ENCODE assay signal across 25 mouse cellular contexts in the genomic region with DNA sequence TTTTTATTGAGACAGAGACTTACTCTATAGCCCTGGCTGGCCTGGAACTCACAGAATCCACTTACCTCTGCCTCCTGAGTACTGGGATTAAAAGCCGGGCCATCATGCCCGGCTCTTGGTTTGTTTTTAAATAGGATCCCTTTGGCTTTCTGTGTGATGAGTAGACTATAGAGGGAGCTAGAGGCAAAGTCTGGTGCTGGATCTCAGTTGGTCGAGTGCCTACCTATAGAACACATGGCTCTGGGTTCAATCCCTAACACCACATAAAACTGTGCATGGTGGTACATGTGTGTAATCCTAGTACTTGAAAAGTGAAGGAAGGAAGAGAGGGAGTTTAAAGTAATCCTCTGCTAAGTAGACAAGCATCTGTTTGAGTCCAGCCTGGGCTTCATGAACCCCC. TPM values are rescaled to one million over a fixed set of nuclear protein-coding genes. Genes with fewer than 3 reads are reported as not detected.
DNase-seq lines count a peak whose midpoint lies in the region; ATAC-seq and TF ChIP-seq lines count a peak whose summit lies in the region.
"Had no signal": no experiment of that assay in that cellular context is flagged by ENCODE, and none has a peak within 500 bp of the region (broad histone marks: within the 10 kb centered on the region; RNA-seq: fewer than 3 reads in every experiment).

No protein-coding gene starts in this region.

- peaks cover 8% of the 10 kb centered on the region in 2 experiments for H3K4me1 ChIP-seq in MEL (ENCODE audit: control insufficient read depth in 1 of 2, insufficient read depth in 2 of 2, low read length in 2 of 2)
- H3K4me1 ChIP-seq in liver, embryonic 14.5 days (replicated peaks; ENCODE audit: control insufficient read depth in 2 of 2, insufficient read depth in 2 of 2, low read length in 1 of 2), result peaks cover 2 to 9% of the 10 kb centered on the region in 2 experiments; a peak in 2 of 4 replicates
- H3K4me1 ChIP-seq in midbrain, embryonic 13.5 days (replicated peaks), result peaks cover 10% of the 10 kb centered on the region
- H3K4me1 ChIP-seq: embryonic facial prominence, embryonic 12.5 days; embryonic facial prominence, embryonic 15.5 days had no signal

- H3K9ac ChIP-seq in MEL (ENCODE audit: control insufficient read depth, low read depth, low read length, poor library complexity, severe bottlenecking), result no peak overlapping the region
- H3K9ac ChIP-seq in liver, embryonic 14.5 days (replicated peaks), result no peak overlapping the region
- no peak overlapping the region for H3K9ac ChIP-seq in midbrain, embryonic 13.5 days (replicated peaks)
- H3K9ac ChIP-seq: embryonic facial prominence, embryonic 12.5 days; embryonic facial prominence, embryonic 15.5 days; forebrain, postnatal 0 days; heart, embryonic 13.5 days; hindbrain, embryonic 14.5 days had no signal

- H3K36me3 ChIP-seq in MEL (ENCODE audit: control insufficient read depth in 1 of 2, insufficient read depth in 2 of 2, low read length in 2 of 2), result peaks cover 0 to 9% of the 10 kb centered on the region in 2 experiments; a peak in 2 of 4 replicates
- H3K36me3 ChIP-seq in liver, embryonic 14.5 days (replicated peaks; ENCODE audit: control insufficient read depth, insufficient read depth, low read depth), result no peaks in the 10 kb centered on the region
- H3K36me3 ChIP-seq in midbrain, embryonic 13.5 days, result no peaks in the 10 kb centered on the region
- H3K36me3 ChIP-seq: embryonic facial prominence, embryonic 12.5 days; embryonic facial prominence, embryonic 15.5 days; heart, embryonic 10.5 days; heart, embryonic 13.5 days had no signal

- TF ChIP-seq POLR2A in MEL (IDR thresholded peaks at IDR 0.05; ENCODE audit: control insufficient read depth in 1 of 2, insufficient read depth in 1 of 2, low read depth in 1 of 2, low read length in 2 of 2, poor library complexity in 1 of 2), result no peak

- H3K4me2 ChIP-seq in liver, embryonic 14.5 days (ENCODE audit: low read depth), result no peak overlapping the region
- no peak overlapping the region for H3K4me2 ChIP-seq in midbrain, embryonic 13.5 days (replicated peaks)
- H3K4me2 ChIP-seq: embryonic facial prominence, embryonic 12.5 days; embryonic facial prominence, embryonic 15.5 days; heart, embryonic 13.5 days; hindbrain, embryonic 14.5 days had no signal

- TF ChIP-seq RAD21 in MEL (IDR thresholded peaks at IDR 0.05; ENCODE audit: low read depth, low read length), result peak; percentile 16

- 46% methylated on average over 3 of the region's 3 CpGs for WGBS in liver, embryonic 14.5 days (ENCODE audit: insufficient replicate concordance)
- 36% methylated on average over 3 of the region's 3 CpGs for WGBS in midbrain, embryonic 13.5 days

- no peak for DNase-seq in layer of hippocampus, adult 2 months (ENCODE audit: low spot score in 2 of 2)
- no peak for DNase-seq in layer of hippocampus, postnatal 10 days (ENCODE audit: low spot score in 2 of 2)
- DNase-seq in MEL (ENCODE audit: low read depth, low spot score), result peak; percentile 34
- no peak for DNase-seq in liver, embryonic 14.5 days (ENCODE audit: low read depth in 3 of 3, low spot score in 3 of 3)
- DNase-seq: adrenal gland, postnatal 10 days; adrenal gland, postnatal 36 days; B cell, adult 2 months; cerebellum, adult 18-20 months; cerebellum, adult 9-10 months; cerebellum, postnatal 14 days; forebrain, postnatal 0 days; gastrocnemius, postnatal 25 days; heart, adult 2 months; heart, postnatal 14 days; heart, postnatal 4 days had no signal

- no peaks in the 10 kb centered on the region for H3K9me3 ChIP-seq in MEL (replicated peaks; ENCODE audit: insufficient read depth, low read length)
- no peaks in the 10 kb centered on the region for H3K9me3 ChIP-seq in liver, embryonic 14.5 days (ENCODE audit: control insufficient read depth, low read length)
- H3K9me3 ChIP-seq in midbrain, embryonic 13.5 days, result no peaks in the 10 kb centered on the region
- H3K9me3 ChIP-seq: embryonic facial prominence, embryonic 12.5 days; embryonic facial prominence, embryonic 15.5 days; heart, embryonic 10.5 days; heart, embryonic 13.5 days had no signal

- ATAC-seq in liver, embryonic 14.5 days (ENCODE audit: insufficient read depth), result no peak
- ATAC-seq in megakaryocyte-erythroid progenitor cell, adult 5-6 weeks (replicated peaks; ENCODE audit: low FRiP score, low TSS enrichment, poor library complexity, severe bottlenecking), result peak; percentile 75
- ATAC-seq in midbrain, embryonic 13.5 days, result no peak
- no peak for ATAC-seq in granulocyte monocyte progenitor cell, adult 5-6 weeks (replicated peaks; ENCODE audit: poor library complexity, severe bottlenecking)
- ATAC-seq: forebrain, embryonic 14.5 days; forebrain, postnatal 0 days; hindbrain, postnatal 0 days had no signal

- H3K79me2 ChIP-seq in MEL (ENCODE audit: control insufficient read depth, insufficient read depth, low read length, poor library complexity), result no peaks in the 10 kb centered on the region

- no peaks in the 10 kb centered on the region for H3K27me3 ChIP-seq in MEL (ENCODE audit: control insufficient read depth in 1 of 2, insufficient read depth in 2 of 2, low read length in 2 of 2)
- no peaks in the 10 kb centered on the region for H3K27me3 ChIP-seq in liver, embryonic 14.5 days (ENCODE audit: control insufficient read depth, insufficient read depth, low read length)
- peaks cover 3% of the 10 kb centered on the region; the same call in 1 of the 2 replicates for H3K27me3 ChIP-seq in midbrain, embryonic 13.5 days
- H3K27me3 ChIP-seq: embryonic facial prominence, embryonic 15.5 days had no signal

- peak; percentile 30 for TF ChIP-seq CTCF in layer of hippocampus, adult 2 months (conservative IDR thresholded peaks at IDR 0.05)
- peak in 1 of 3 experiments; percentile 35; a peak in 2 of 6 replicates for TF ChIP-seq CTCF in MEL (IDR thresholded peaks at IDR 0.05 in 2 of 3, conservative IDR thresholded peaks at IDR 0.05 in 1 of 3; ENCODE audit: control insufficient read depth in 1 of 3, insufficient read depth in 1 of 3, low read depth in 2 of 3, low read length in 3 of 3, poor library complexity in 1 of 3, severe bottlenecking in 1 of 3)
- TF ChIP-seq CTCF in liver, embryonic 14.5 days (IDR thresholded peaks at IDR 0.05; ENCODE audit: low read depth), result peak; percentile 18; the same call in 1 of the 2 replicates

- H3K4me3 ChIP-seq in layer of hippocampus, adult 2 months, result no peak overlapping the region
- no peak overlapping the region for H3K4me3 ChIP-seq in MEL (ENCODE audit: control insufficient read depth in 1 of 2, insufficient read depth in 1 of 2, low read depth in 2 of 2, low read length in 2 of 2)
- no peak overlapping the region for H3K4me3 ChIP-seq in liver, embryonic 14.5 days (ENCODE audit: insufficient read depth in 1 of 2, low read depth in 2 of 2, low read length in 2 of 2)
- H3K4me3 ChIP-seq in midbrain, embryonic 13.5 days (replicated peaks), result no peak overlapping the region
- H3K4me3 ChIP-seq: embryonic facial prominence, embryonic 12.5 days; embryonic facial prominence, embryonic 15.5 days; heart, adult 2 months; heart, embryonic 10.5 days; heart, embryonic 13.5 days had no signal

- no peak overlapping the region for H3K27ac ChIP-seq in layer of hippocampus, adult 2 months
- H3K27ac ChIP-seq in MEL (ENCODE audit: control insufficient read depth, low read depth, low read length), result no peak overlapping the region
- H3K27ac ChIP-seq in liver, embryonic 14.5 days, result 0 out of 2 replicates have a peak overlapping the region, but pooled peaks have one; percentile 22
- no peak overlapping the region for H3K27ac ChIP-seq in midbrain, embryonic 13.5 days
- H3K27ac ChIP-seq: embryonic facial prominence, embryonic 12.5 days; embryonic facial prominence, embryonic 15.5 days; heart, adult 2 months; heart, embryonic 10.5 days; heart, embryonic 13.5 days; hindbrain, embryonic 14.5 days; hindbrain, postnatal 0 days had no signal

- no peak for TF ChIP-seq EP300 in MEL (IDR thresholded peaks at IDR 0.05; ENCODE audit: low read depth in 1 of 2, low read length in 2 of 2)
- TF ChIP-seq EP300 in liver, embryonic 14.5 days (IDR thresholded peaks at IDR 0.05; ENCODE audit: low read depth), result no peak

RNA-seq across cellular contexts. Expression of a gene that starts 13.2 kb away (rescaled TPM):
- under 1 TPM; 0.12 to 0.23 TPM for total RNA-seq in layer of hippocampus, adult 2 months (2021)
- under 1 TPM; 0.69 to 0.78 TPM for total RNA-seq in layer of hippocampus, postnatal 10 days (2021)
- total RNA-seq in MEL (2012; rRNA removed), result 12.3 and 12.5 TPM in 2 replicates
- polyA plus RNA-seq in MEL (2012; ENCODE audit: insufficient read depth in 1 of 2, insufficient read length in 2 of 2, low read depth in 1 of 2, low replicate concordance in 2 of 2, missing spikeins in 1 of 2), result 10 to 100 TPM; 14.1 to 27.3 TPM
- polyA plus RNA-seq in liver, embryonic 14.5 days (2012; rRNA removed), result 3.1 and 5.3 TPM in 2 replicates
- polyA plus RNA-seq in liver, embryonic 14.5 days (2014; fragmentation: Nextera tagmentation; extraction: Ambion mirVana), result 11.1 and 14.7 TPM in 2 replicates
- total RNA-seq in megakaryocyte-erythroid progenitor cell, adult 5-6 weeks (2014; fragmentation: Nextera tagmentation), result 14.2 and 22.9 TPM in 2 replicates
- 27.2 and 27.8 TPM in 2 replicates for total RNA-seq in megakaryocyte-erythroid progenitor cell, adult 5-6 weeks (2017)
- 4.1 and 4.6 TPM in 2 replicates for polyA plus RNA-seq in midbrain, embryonic 13.5 days (2015; fragmentation: Nextera tagmentation; extraction: Ambion mirVana)
- total RNA-seq in granulocyte monocyte progenitor cell, adult 5-6 weeks (2014; fragmentation: Nextera tagmentation), result 22.2 and 22.5 TPM in 2 replicates
- 26.6 and 31.8 TPM in 2 replicates for total RNA-seq in granulocyte monocyte progenitor cell, adult 5-6 weeks (2017)

RNA-seq across cellular contexts. Expression of a gene that starts 19.1 kb away (rescaled TPM):
- total RNA-seq in layer of hippocampus, adult 2 months (2021), result 100 to 1,000 TPM; 416 to 499 TPM
- 100 to 1,000 TPM; 661 to 690 TPM for total RNA-seq in layer of hippocampus, postnatal 10 days (2021)
- 2,489 and 2,760 TPM in 2 replicates for total RNA-seq in MEL (2012; rRNA removed)
- polyA plus RNA-seq in MEL (2012; ENCODE audit: insufficient read depth in 1 of 2, insufficient read length in 2 of 2, low read depth in 1 of 2, low replicate concordance in 2 of 2, missing spikeins in 1 of 2), result 1,000 to 10,000 TPM in 1 of 2 experiments, not detected in 1; 1,993 TPM
- polyA plus RNA-seq in liver, embryonic 14.5 days (2012; rRNA removed), result 594 and 1,018 TPM in 2 replicates
- 625 and 638 TPM in 2 replicates for polyA plus RNA-seq in liver, embryonic 14.5 days (2014; fragmentation: Nextera tagmentation; extraction: Ambion mirVana)
- 4,499 and 4,557 TPM in 2 replicates for total RNA-seq in megakaryocyte-erythroid progenitor cell, adult 5-6 weeks (2014; fragmentation: Nextera tagmentation)
- 2,530 and 2,821 TPM in 2 replicates for total RNA-seq in megakaryocyte-erythroid progenitor cell, adult 5-6 weeks (2017)
- polyA plus RNA-seq in midbrain, embryonic 13.5 days (2015; fragmentation: Nextera tagmentation; extraction: Ambion mirVana), result 453 and 455 TPM in 2 replicates
- 4,285 and 4,418 TPM in 2 replicates for total RNA-seq in granulocyte monocyte progenitor cell, adult 5-6 weeks (2014; fragmentation: Nextera tagmentation)
- 2,798 and 2,878 TPM in 2 replicates for total RNA-seq in granulocyte monocyte progenitor cell, adult 5-6 weeks (2017)

RNA-seq across cellular contexts. Expression of a gene that starts 50.9 kb away (rescaled TPM):
- 10 to 100 TPM; 25.0 to 34.5 TPM for total RNA-seq in layer of hippocampus, adult 2 months (2021)
- 10 to 100 TPM; 47.8 to 51.1 TPM for total RNA-seq in layer of hippocampus, postnatal 10 days (2021)
- 120 and 122 TPM in 2 replicates for total RNA-seq in MEL (2012; rRNA removed)
- 10 to 100 TPM in 1 of 2 experiments, not detected in 1; 50.6 TPM for polyA plus RNA-seq in MEL (2012; ENCODE audit: insufficient read depth in 1 of 2, insufficient read length in 2 of 2, low read depth in 1 of 2, low replicate concordance in 2 of 2, missing spikeins in 1 of 2)
- 21.4 and 45.2 TPM in 2 replicates for polyA plus RNA-seq in liver, embryonic 14.5 days (2012; rRNA removed)
- 59.5 and 69.3 TPM in 2 replicates for polyA plus RNA-seq in liver, embryonic 14.5 days (2014; fragmentation: Nextera tagmentation; extraction: Ambion mirVana)
- 67.6 and 96.7 TPM in 2 replicates for total RNA-seq in megakaryocyte-erythroid progenitor cell, adult 5-6 weeks (2014; fragmentation: Nextera tagmentation)
- total RNA-seq in megakaryocyte-erythroid progenitor cell, adult 5-6 weeks (2017), result 162 and 169 TPM in 2 replicates
- 83.7 and 93.5 TPM in 2 replicates for polyA plus RNA-seq in midbrain, embryonic 13.5 days (2015; fragmentation: Nextera tagmentation; extraction: Ambion mirVana)
- 65.5 and 77.0 TPM in 2 replicates for total RNA-seq in granulocyte monocyte progenitor cell, adult 5-6 weeks (2014; fragmentation: Nextera tagmentation)
- total RNA-seq in granulocyte monocyte progenitor cell, adult 5-6 weeks (2017), result 83.2 and 99.1 TPM in 2 replicates
